Mouse (Mus musculus): ENCODE results near the gene Ifi27l2b. TPM values are rescaled to one million over a fixed set of nuclear protein-coding genes. Genes with fewer than 3 reads are reported as not detected.

Gene Ifi27l2b
- polyA plus RNA-seq, 2 experiments from 2014 or later, result 0.40 TPM; not detected in 1

GRCm38 (mm10) chr12:103433986-103434731 is 22.9 kb downstream of the Ifi27l2b start, which contains the start of gene Ifi27:
Gene Ifi27 (plus strand): TSS chr12:103434211.
- peak; percentile 99 for ATAC-seq

GRCm38 (mm10) chr12:103433430-103433829 is 23.6 kb downstream of the Ifi27l2b start:
- ATAC-seq, result no peak

GRCm38 (mm10) chr12:103426710-103427109 is 30.3 kb downstream of the Ifi27l2b start:
- ATAC-seq, result no peak

GRCm38 (mm10) chr12:103425729-103426470 is 31.1 kb downstream of the Ifi27l2b start, which contains the start of gene Ddx24:
Gene Ddx24 (minus strand): TSS chr12:103425830.
- peak; percentile 98 for ATAC-seq

- ATAC-seq, result peak; percentile 3
Measured at GRCm38 (mm10) chr12:103425016-103425728, 31.9 kb downstream of the Ifi27l2b start.

GRCm38 (mm10) chr12:103408144-103408543 is 48.9 kb downstream of the Ifi27l2b start:
- ATAC-seq, result no peak

GRCm38 (mm10) chr12:103407720-103408119 is 49.3 kb downstream of the Ifi27l2b start, which contains the start of gene 9330161L09Rik:
Gene 9330161L09Rik (minus strand): TSS chr12:103407820.
- no peak for ATAC-seq

- no peak for ATAC-seq
Measured at GRCm38 (mm10) chr12:103404131-103404530, 52.9 kb downstream of the Ifi27l2b start.

Other genes with a start within 250 kb of the Ifi27l2b start
- not detected for gene Prima1, start 215.1 kb downstream of the Ifi27l2b start, polyA plus RNA-seq (2017; shearing (Covaris generic))
- not detected for gene Fam181a, start 146.2 kb downstream of the Ifi27l2b start, polyA plus RNA-seq (2017; shearing (Covaris generic))
- gene Asb2, start 101.2 kb downstream of the Ifi27l2b start, polyA plus RNA-seq (2017; shearing (Covaris generic)), result 10 to 100 TPM; 25.2 to 31.4 TPM
- gene Otub2, start 68.5 kb downstream of the Ifi27l2b start, polyA plus RNA-seq (2017; shearing (Covaris generic)), result 1 to 10 TPM; 1.4 to 1.5 TPM
- under 1 TPM in 1 of 2 experiments, not detected in 1; 0.90 TPM for gene 9330161L09Rik, start 49.4 kb downstream of the Ifi27l2b start, polyA plus RNA-seq (2017; shearing (Covaris generic))
- gene Ddx24, start 31.4 kb downstream of the Ifi27l2b start, polyA plus RNA-seq (2017; shearing (Covaris generic)), result 100 to 1,000 TPM; 250 to 324 TPM
- 100 to 1,000 TPM; 343 to 436 TPM for gene Ifi27, start 23.0 kb downstream of the Ifi27l2b start, polyA plus RNA-seq (2017; shearing (Covaris generic))
- 1,000 to 10,000 TPM; 1,231 to 1,594 TPM for gene Ifi27l2a, start 13.5 kb downstream of the Ifi27l2b start, polyA plus RNA-seq (2017; shearing (Covaris generic))
- gene Ppp4r4, start 75.1 kb upstream of the Ifi27l2b start, polyA plus RNA-seq (2017; shearing (Covaris generic)), result under 1 TPM in 1 of 2 experiments, not detected in 1; 0.36 TPM
- not detected for gene Serpina10, start 174.2 kb upstream of the Ifi27l2b start, polyA plus RNA-seq (2017; shearing (Covaris generic))
- not detected for gene Serpina6, start 200.0 kb upstream of the Ifi27l2b start, polyA plus RNA-seq (2017; shearing (Covaris generic))
- not detected for gene Serpina16, start 218.9 kb upstream of the Ifi27l2b start, polyA plus RNA-seq (2017; shearing (Covaris generic))
- gene Serpina1f, start 238.3 kb upstream of the Ifi27l2b start, polyA plus RNA-seq (2017; shearing (Covaris generic)), result not detected